Mouse (Mus musculus) MEL-GATA-1-ER (cell line): Measurements from ENCODE around the gene Trp53rkb.

Experiments used
- DNase-seq: peaks from one replicate; pipeline ENCODE4 v3.0.0-alpha.2; 2012; ENCODE audit warnings: low read depth; ENCODE audit errors: extremely low read depth

Trp53rkb gene

GRCm38 (mm10) chr2:166792355-166792754 is at the start of gene Trp53rkb:
TSS of gene Trp53rkb (plus strand) at chr2:166792531.
- DNase-seq = no peak

- DNase-seq = no peak
Measured at GRCm38 (mm10) chr2:166743504-166743903, 48.8 kb upstream of the Trp53rkb start.

- no peak for DNase-seq
Measured at GRCm38 (mm10) chr2:166744433-166744832, 47.9 kb upstream of the Trp53rkb start.

- DNase-seq = peak; percentile 53
Measured at GRCm38 (mm10) chr2:166745849-166746248, 46.5 kb upstream of the Trp53rkb start.

GRCm38 (mm10) chr2:166746261-166746913 is 45.9 kb upstream of the Trp53rkb start:
- peak; percentile 47 for DNase-seq

- no peak for DNase-seq
Measured at GRCm38 (mm10) chr2:166750620-166751191, 41.6 kb upstream of the Trp53rkb start.

- peak; percentile 44 for DNase-seq
Measured at GRCm38 (mm10) chr2:166754194-166754593, 38.1 kb upstream of the Trp53rkb start.

- no peak for DNase-seq
Measured at GRCm38 (mm10) chr2:166754760-166755159, 37.6 kb upstream of the Trp53rkb start.

GRCm38 (mm10) chr2:166757969-166758368 is 34.4 kb upstream of the Trp53rkb start:
- DNase-seq = no peak

- no peak for DNase-seq
Measured at GRCm38 (mm10) chr2:166764051-166764450, 28.3 kb upstream of the Trp53rkb start.

- DNase-seq = no peak
Measured at GRCm38 (mm10) chr2:166767591-166767990, 24.7 kb upstream of the Trp53rkb start.

- DNase-seq = no peak
Measured at GRCm38 (mm10) chr2:166771396-166771795, 20.9 kb upstream of the Trp53rkb start.

- DNase-seq = no peak
Measured at GRCm38 (mm10) chr2:166773587-166773986, 18.7 kb upstream of the Trp53rkb start.

- DNase-seq = no peak
Measured at GRCm38 (mm10) chr2:166774275-166774674, 18.1 kb upstream of the Trp53rkb start.

- no peak for DNase-seq
Measured at GRCm38 (mm10) chr2:166775357-166775893, 16.9 kb upstream of the Trp53rkb start.

- DNase-seq = peak; percentile 39
Measured at GRCm38 (mm10) chr2:166776272-166776671, 16.1 kb upstream of the Trp53rkb start.

- DNase-seq = no peak
Measured at GRCm38 (mm10) chr2:166779956-166780355, 12.4 kb upstream of the Trp53rkb start.

GRCm38 (mm10) chr2:166780980-166781578 is 11.3 kb upstream of the Trp53rkb start:
- DNase-seq = peak; percentile 23

- DNase-seq = no peak
Measured at GRCm38 (mm10) chr2:166784376-166784775, 8.0 kb upstream of the Trp53rkb start.

GRCm38 (mm10) chr2:166786353-166787004 is 5.9 kb upstream of the Trp53rkb start:
- DNase-seq = peak; percentile 83

- DNase-seq = no peak
Measured at GRCm38 (mm10) chr2:166791738-166792137, 593 bp upstream of the Trp53rkb start.
